Mouse (Mus musculus): ENCODE measurements around the gene Paf1. TPM values are rescaled to one million over a fixed set of nuclear protein-coding genes. Genes with fewer than 3 reads are reported as not detected.
A peak's percentile ranks its signal among the peaks of the same experiment; 100 is the strongest.

The Paf1 gene
- polyA plus RNA-seq, 1 experiment from 2014 or later = 87.6 TPM

- H3K4me2 ChIP-seq (ENCODE audit: low read depth, low read length) = no peak overlapping the region
- peak overlapping the region; percentile 24; the same call in 1 of the 2 replicates for H3K9ac ChIP-seq (ENCODE audit: low read length)
- H3K36me3 ChIP-seq (ENCODE audit: control insufficient read depth, insufficient read depth, low read length) = peaks cover 46% of the 10 kb centered on the region
- H3K4me1 ChIP-seq (replicated peaks; ENCODE audit: control insufficient read depth, insufficient read depth, low read length) = peaks cover 16% of the 10 kb centered on the region
- H3K27me3 ChIP-seq (ENCODE audit: control insufficient read depth, insufficient read depth, low read depth, low read length) = no peaks in the 10 kb centered on the region
- no peak overlapping the region for H3K27ac ChIP-seq (ENCODE audit: low read length)
- H3K9me3 ChIP-seq (ENCODE audit: control insufficient read depth, low read length) = no peaks in the 10 kb centered on the region
- WGBS = 91% methylated on average over 16 of the region's 16 CpGs
- ATAC-seq (ENCODE audit: low read depth) = no peak
- H3K4me3 ChIP-seq (ENCODE audit: low read length) = no peak overlapping the region
Observed at GRCm38 (mm10) chr7:28368276-28368920, 24.4 kb upstream of the Paf1 start.

GRCm38 (mm10) chr7:28370051-28370450, 22.7 kb upstream of the Paf1 start:
- H3K4me1 ChIP-seq (replicated peaks; ENCODE audit: control insufficient read depth, insufficient read depth, low read length) = peaks cover 18% of the 10 kb centered on the region
- H3K4me3 ChIP-seq (ENCODE audit: low read length) = peak overlapping the region; percentile 81
- peak overlapping the region; percentile 91; the same call in 1 of the 2 replicates for H3K9ac ChIP-seq (ENCODE audit: low read length)
- no peaks in the 10 kb centered on the region for H3K9me3 ChIP-seq (ENCODE audit: control insufficient read depth, low read length)
- no peaks in the 10 kb centered on the region for H3K27me3 ChIP-seq (ENCODE audit: control insufficient read depth, insufficient read depth, low read depth, low read length)
- H3K4me2 ChIP-seq (ENCODE audit: low read depth, low read length) = peak overlapping the region; percentile 91
- 88% methylated on average over 14 of the region's 14 CpGs for WGBS
- ATAC-seq (ENCODE audit: low read depth) = no peak
- H3K27ac ChIP-seq (ENCODE audit: low read length) = no peak overlapping the region
- H3K36me3 ChIP-seq (ENCODE audit: control insufficient read depth, insufficient read depth, low read length) = peaks cover 32% of the 10 kb centered on the region

- no peaks in the 10 kb centered on the region for H3K9me3 ChIP-seq (ENCODE audit: control insufficient read depth, low read length)
- WGBS = 3% methylated on average over 11 of the region's 11 CpGs
- H3K9ac ChIP-seq (ENCODE audit: low read length) = peak overlapping the region; percentile 91
- no peak for ATAC-seq (ENCODE audit: low read depth)
- H3K36me3 ChIP-seq (ENCODE audit: control insufficient read depth, insufficient read depth, low read length) = peaks cover 26% of the 10 kb centered on the region
- H3K27ac ChIP-seq (ENCODE audit: low read length) = peak overlapping the region; percentile 96
- H3K4me2 ChIP-seq (ENCODE audit: low read depth, low read length) = peak overlapping the region; percentile 91
- H3K4me3 ChIP-seq (ENCODE audit: low read length) = peak overlapping the region; percentile 81
- H3K27me3 ChIP-seq (ENCODE audit: control insufficient read depth, insufficient read depth, low read depth, low read length) = no peaks in the 10 kb centered on the region
- peaks cover 18% of the 10 kb centered on the region for H3K4me1 ChIP-seq (replicated peaks; ENCODE audit: control insufficient read depth, insufficient read depth, low read length)
Observed at GRCm38 (mm10) chr7:28370977-28371513, 21.7 kb upstream of the Paf1 start.

- Histone ChIP-seq H3K27me3 (ENCODE audit: control insufficient read depth, insufficient read depth, low read depth, low read length) (no peaks in the 10 kb centered on the region), H3K36me3 (ENCODE audit: control insufficient read depth, insufficient read depth, low read length) (peaks cover 24% of the 10 kb centered on the region), H3K9me3 (ENCODE audit: control insufficient read depth, low read length) (no peaks in the 10 kb centered on the region), H3K4me2 (ENCODE audit: low read depth, low read length) (peak overlapping the region; percentile 91), H3K4me1 (replicated peaks; ENCODE audit: control insufficient read depth, insufficient read depth, low read length) (peaks cover 19% of the 10 kb centered on the region), H3K27ac (ENCODE audit: low read length) (peak overlapping the region; percentile 96), H3K4me3 (ENCODE audit: low read length) (peak overlapping the region; percentile 81), H3K9ac (ENCODE audit: low read length) (peak overlapping the region; percentile 91)
- WGBS = under 1% methylated on average over 38 of the region's 43 CpGs
- ATAC-seq (ENCODE audit: low read depth) = peak; percentile 8
Observed at GRCm38 (mm10) chr7:28371514-28371989, 21.2 kb upstream of the Paf1 start.

GRCm38 (mm10) chr7:28372251-28373108, 20.3 kb upstream of the Paf1 start, which contains the start of gene Plekhg2:
Plekhg2 (minus strand) TSS chr7:28372599.
- Histone ChIP-seq H3K9me3 (ENCODE audit: control insufficient read depth, low read length) (no peaks in the 10 kb centered on the region), H3K36me3 (ENCODE audit: control insufficient read depth, insufficient read depth, low read length) (peaks cover 15% of the 10 kb centered on the region), H3K4me2 (ENCODE audit: low read depth, low read length) (peak within 1 kb of the TSS; percentile 91), H3K27me3 (ENCODE audit: control insufficient read depth, insufficient read depth, low read depth, low read length) (no peaks in the 10 kb centered on the region), H3K9ac (ENCODE audit: low read length) (peak within 1 kb of the TSS; percentile 91), H3K4me1 (replicated peaks; ENCODE audit: control insufficient read depth, insufficient read depth, low read length) (peaks cover 27% of the 10 kb centered on the region), H3K27ac (ENCODE audit: low read length) (peak within 1 kb of the TSS; percentile 96), H3K4me3 (ENCODE audit: low read length) (peak within 1 kb of the TSS; percentile 81)
- peak; percentile 87 for ATAC-seq (ENCODE audit: low read depth)
- under 1% methylated on average over 66 of the region's 66 CpGs for WGBS

- ATAC-seq (ENCODE audit: low read depth) = peak; percentile 1
- H3K9ac ChIP-seq (ENCODE audit: low read length) = peak overlapping the region; percentile 61
Observed at GRCm38 (mm10) chr7:28373131-28373581, 19.6 kb upstream of the Paf1 start.

GRCm38 (mm10) chr7:28373891-28374495, 18.8 kb upstream of the Paf1 start:
- no peak for ATAC-seq (ENCODE audit: low read depth)
- Histone ChIP-seq H3K4me1 (replicated peaks; ENCODE audit: control insufficient read depth, insufficient read depth, low read length) (peaks cover 34% of the 10 kb centered on the region), H3K9ac (ENCODE audit: low read length) (peak overlapping the region; percentile 15; the same call in 1 of the 2 replicates), H3K27me3 (ENCODE audit: control insufficient read depth, insufficient read depth, low read depth, low read length) (no peaks in the 10 kb centered on the region), H3K36me3 (ENCODE audit: control insufficient read depth, insufficient read depth, low read length) (peaks cover 6% of the 10 kb centered on the region), H3K4me2 (ENCODE audit: low read depth, low read length) (no peak overlapping the region), H3K4me3 (ENCODE audit: low read length) (no peak overlapping the region), H3K27ac (ENCODE audit: low read length) (peak overlapping the region; percentile 98), H3K9me3 (ENCODE audit: control insufficient read depth, low read length) (no peaks in the 10 kb centered on the region)
- WGBS = 74% methylated on average over 7 of the region's 7 CpGs

More at GRCm38 (mm10) chr7:28373131-28373581, 19.6 kb upstream of the Paf1 start:
- H3K9me3 ChIP-seq (ENCODE audit: control insufficient read depth, low read length) = no peaks in the 10 kb centered on the region
- H3K36me3 ChIP-seq (ENCODE audit: control insufficient read depth, insufficient read depth, low read length) = peaks cover 10% of the 10 kb centered on the region
- H3K27ac ChIP-seq (ENCODE audit: low read length) = peak overlapping the region; percentile 96
- WGBS = 0% methylated on average over 9 of the region's 9 CpGs
- peaks cover 33% of the 10 kb centered on the region for H3K4me1 ChIP-seq (replicated peaks; ENCODE audit: control insufficient read depth, insufficient read depth, low read length)
- H3K27me3 ChIP-seq (ENCODE audit: control insufficient read depth, insufficient read depth, low read depth, low read length) = no peaks in the 10 kb centered on the region
- H3K4me2 ChIP-seq (ENCODE audit: low read depth, low read length) = peak overlapping the region; percentile 66
- H3K4me3 ChIP-seq (ENCODE audit: low read length) = peak overlapping the region; percentile 81

- Histone ChIP-seq H3K36me3 (ENCODE audit: control insufficient read depth, insufficient read depth, low read length) (peaks cover 6% of the 10 kb centered on the region), H3K9me3 (ENCODE audit: control insufficient read depth, low read length) (no peaks in the 10 kb centered on the region), H3K27ac (ENCODE audit: low read length) (peak overlapping the region; percentile 98), H3K27me3 (ENCODE audit: control insufficient read depth, insufficient read depth, low read depth, low read length) (no peaks in the 10 kb centered on the region), H3K4me2 (ENCODE audit: low read depth, low read length) (peak overlapping the region; percentile 53), H3K4me3 (ENCODE audit: low read length) (no peak overlapping the region; the same call in 1 of the 2 replicates), H3K4me1 (replicated peaks; ENCODE audit: control insufficient read depth, insufficient read depth, low read length) (peaks cover 33% of the 10 kb centered on the region), H3K9ac (ENCODE audit: low read length) (peak overlapping the region; percentile 66; the same call in 1 of the 2 replicates)
- 69% methylated on average over 9 of the region's 10 CpGs for WGBS
- ATAC-seq (ENCODE audit: low read depth) = no peak
Observed at GRCm38 (mm10) chr7:28374647-28375046, 18.1 kb upstream of the Paf1 start.
